Mouse (Mus musculus) forebrain, embryonic 15.5 days (tissue): Measurements from ENCODE around the gene Pi4k2a. TPM values are rescaled to one million over a fixed set of nuclear protein-coding genes. Genes with fewer than 3 reads are reported as not detected.

Experiments
- ATAC-seq: fragments of 200-750 bp; cut with Nextera tagmentation; replicated peaks from 2 replicates; pipeline ENCODE4 v1.8.0; 2017; ENCODE audit warnings: mild to moderate bottlenecking, moderate TSS enrichment, moderate library complexity
- H3K27ac ChIP-seq: fragments of 300-500 bp; sonication (generic); replicated peaks from 2 replicates; pipeline ENCODE4 v1.5.1; 2015; ENCODE audit warnings: mild to moderate bottlenecking, inconsistent platforms
- H3K27me3 ChIP-seq: fragments of 300-500 bp; sonication (generic); 2 replicates; pipeline ENCODE4 v1.6.1; 2015; ENCODE audit warnings: inconsistent platforms
- H3K36me3 ChIP-seq: fragments of 300-500 bp; sonication (generic); 2 replicates; pipeline ENCODE4 v1.6.1; 2015; ENCODE audit warnings: mild to moderate bottlenecking, inconsistent platforms
- H3K4me1 ChIP-seq: fragments of 300-500 bp; sonication (generic); 2 replicates; pipeline ENCODE4 v1.6.1; 2015; ENCODE audit warnings: inconsistent platforms
- H3K4me2 ChIP-seq: fragments of 300-500 bp; sonication (generic); replicated peaks from 2 replicates; pipeline ENCODE4 v1.6.1; 2015; ENCODE audit warnings: mild to moderate bottlenecking, inconsistent platforms
- H3K4me3 ChIP-seq: fragments of 300-500 bp; sonication (generic); 2 replicates; pipeline ENCODE4 v1.5.1; 2015; ENCODE audit warnings: mild to moderate bottlenecking, inconsistent platforms
- H3K9ac ChIP-seq: fragments of 300-500 bp; sonication (generic); replicated peaks from 2 replicates; pipeline ENCODE4 v1.6.1; 2015; ENCODE audit warnings: mild to moderate bottlenecking, inconsistent platforms
- H3K9me3 ChIP-seq: fragments of 300-500 bp; sonication (generic); 2 replicates; pipeline ENCODE4 v1.6.1; 2016; ENCODE audit warnings: inconsistent platforms
- WGBS: fragments of 180-500 bp; shearing (Covaris S2); methylation state at CpG from one replicate; pipeline ENCODE4 v1.1.7; 2015; ENCODE audit warnings: mixed read lengths; 5-methylcytosine and 5-hydroxymethylcytosine counted together
- polyA plus RNA-seq: library from polyadenylated mRNA; unstranded; fragments of >200 nt; fragmentation: Nextera tagmentation; extraction: Ambion mirVana; gene quantifications from 2 replicates; pipeline ENCODE4 v1.2.1, GENCODE M21; 2015

Gene Pi4k2a
- 29.4 and 33.6 TPM in 2 replicates for polyA plus RNA-seq

DNA sequence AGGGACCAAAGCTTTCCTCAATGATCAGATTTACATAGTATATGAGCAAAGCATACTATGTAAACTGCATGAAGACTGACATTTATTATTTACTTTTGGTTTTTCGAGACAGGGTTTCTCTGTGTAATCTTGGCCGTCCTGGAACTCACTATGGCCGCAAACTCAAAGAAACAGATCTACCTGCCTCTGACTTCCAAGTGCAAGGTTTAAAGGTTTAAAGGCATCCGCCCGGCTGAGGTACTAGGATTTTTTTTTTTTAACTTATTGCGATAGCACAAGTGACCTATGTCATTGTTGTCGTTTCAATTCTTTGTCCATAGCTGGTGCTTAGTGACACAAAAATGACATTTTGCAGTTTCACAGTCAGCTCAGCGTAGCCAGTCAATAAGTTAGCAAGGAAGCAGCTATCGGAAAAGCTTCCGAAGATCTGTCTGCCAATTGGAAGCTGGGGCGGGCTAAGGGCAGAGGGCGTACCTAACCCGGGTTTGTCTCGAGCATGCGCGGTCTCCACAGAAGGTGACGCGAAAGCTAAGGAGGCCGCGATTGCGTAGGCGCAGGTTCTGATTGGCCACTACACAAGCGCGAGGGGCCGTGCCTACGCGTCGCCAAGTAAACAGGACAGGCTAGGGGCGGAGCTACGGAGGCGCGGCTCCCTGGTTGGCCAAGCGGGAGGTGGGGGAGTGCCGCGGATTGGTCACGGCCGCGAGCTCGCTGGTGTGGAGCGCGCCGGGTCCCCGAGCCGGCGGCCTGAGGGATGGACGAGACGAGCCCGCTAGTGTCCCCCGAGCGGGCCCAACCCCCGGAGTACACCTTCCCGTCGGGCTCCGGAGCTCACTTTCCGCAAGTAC, at the start of gene Pi4k2a:
Gene Pi4k2a (plus strand): TSS at position 723 of the 848 bp plus-strand sequence.
- H3K4me2 ChIP-seq = peak within 1 kb of the TSS; percentile 64
- H3K27ac ChIP-seq = peak within 1 kb of the TSS; percentile 87
- ATAC-seq = peak; percentile 98
- WGBS = 1% methylated on average over 53 of the region's 55 CpGs
- H3K4me3 ChIP-seq = peak within 1 kb of the TSS; percentile 83
- H3K27me3 ChIP-seq = no peaks in the 10 kb centered on the region
- H3K4me1 ChIP-seq = peaks cover 44% of the 10 kb centered on the region
- peak within 1 kb of the TSS; percentile 81 for H3K9ac ChIP-seq
- no peaks in the 10 kb centered on the region for H3K9me3 ChIP-seq
- 0 out of 2 replicates have a peak, but pooled peaks cover 6% of the 10 kb centered on the region for H3K36me3 ChIP-seq

DNA sequence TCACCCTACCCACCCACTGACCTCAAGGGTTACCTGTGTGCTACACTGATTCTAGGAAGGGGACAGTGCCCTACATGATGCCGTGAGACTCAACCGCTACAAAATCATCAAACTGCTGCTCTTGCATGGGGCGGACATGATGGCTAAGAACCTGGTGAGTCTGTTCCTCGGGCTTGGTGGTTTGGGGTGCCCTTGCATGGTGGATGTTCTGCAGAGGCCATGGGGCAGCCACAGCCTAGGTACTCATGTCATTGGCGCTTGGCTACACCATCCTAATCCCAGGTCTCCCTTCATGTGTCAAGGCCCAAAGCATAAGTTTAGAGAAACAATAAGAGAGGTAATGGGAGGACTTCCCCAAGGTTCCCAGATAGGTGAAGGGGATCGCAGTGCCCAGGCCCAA, 46.3 kb upstream of the Pi4k2a start:
- Histone ChIP-seq H3K4me1 (peaks cover 6% of the 10 kb centered on the region; the same call in 1 of the 2 replicates), H3K9me3 (no peaks in the 10 kb centered on the region), H3K9ac (no peak overlapping the region), H3K4me2 (no peak overlapping the region), H3K4me3 (no peak overlapping the region), H3K27me3 (no peaks in the 10 kb centered on the region), H3K27ac (no peak overlapping the region), H3K36me3 (no peaks in the 10 kb centered on the region)
- WGBS = 93% methylated on average over 6 of the region's 6 CpGs
- no peak for ATAC-seq

DNA sequence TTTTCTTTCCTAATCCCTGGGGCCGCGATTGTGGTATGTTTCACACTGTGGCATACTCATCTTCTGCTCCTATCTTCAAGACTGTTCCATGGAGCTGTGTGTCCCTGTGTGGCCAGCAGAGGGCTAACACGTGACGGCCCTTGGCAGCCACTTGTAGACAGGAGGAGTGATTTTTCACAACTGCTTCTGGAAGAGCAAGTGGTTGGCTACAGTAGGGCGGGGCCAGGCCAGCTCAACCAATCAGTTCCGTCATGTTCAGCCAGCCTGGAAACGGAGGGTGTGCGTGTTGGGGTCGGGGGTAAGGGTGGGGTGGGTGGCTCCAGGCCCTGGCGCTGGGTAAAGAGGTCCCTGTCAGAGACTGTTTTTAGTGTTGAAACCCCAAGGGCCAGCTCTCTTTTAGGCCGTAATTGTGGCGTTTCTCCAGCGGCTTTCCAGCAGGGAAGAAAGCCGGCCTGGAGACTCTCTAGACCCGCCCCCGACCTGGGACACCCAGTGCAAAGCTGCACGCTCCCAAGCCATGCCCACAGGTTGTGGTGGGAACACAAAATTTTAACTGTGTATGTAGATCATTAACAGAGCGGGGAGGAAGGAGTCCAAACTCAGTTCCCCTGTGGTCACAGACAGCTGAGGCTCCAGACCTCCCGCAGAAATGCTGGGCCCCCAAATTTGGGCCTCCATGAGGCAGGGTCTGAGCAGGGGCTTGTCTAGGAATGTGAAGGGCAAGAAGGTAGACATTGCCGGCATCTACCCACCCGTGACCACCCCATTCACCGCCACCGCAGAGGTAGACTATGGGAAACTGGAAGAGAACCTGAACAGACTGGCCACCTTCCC, 44.8 kb upstream of the Pi4k2a start, which contains the start of gene Hoga1:
Gene Hoga1 (plus strand): TSS at position 342 of the 834 bp plus-strand sequence.
- peak within 1 kb of the TSS; percentile 24 for H3K4me3 ChIP-seq
- H3K36me3 ChIP-seq = no peaks in the 10 kb centered on the region

DNA sequence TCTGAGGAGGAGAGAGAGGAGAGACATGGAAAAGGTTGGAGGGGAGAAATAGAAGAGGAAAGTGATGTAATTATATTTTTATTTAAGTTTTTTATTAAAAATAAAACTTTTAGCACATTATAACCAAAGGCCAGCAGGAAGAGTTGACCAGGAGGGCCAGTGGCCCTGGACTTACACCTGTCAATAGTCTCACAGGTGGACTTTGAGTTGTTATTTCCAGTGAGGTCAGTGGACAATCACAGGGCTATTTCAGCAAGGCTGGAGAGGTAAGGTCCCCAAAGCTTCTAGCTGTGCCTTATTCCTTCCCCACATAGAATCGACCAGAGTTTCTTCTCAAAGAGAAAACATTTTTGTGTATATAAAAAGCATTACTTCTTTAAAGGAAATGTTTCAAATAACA, 40.0 kb upstream of the Pi4k2a start:
- ATAC-seq = no peak
- H3K36me3 ChIP-seq = no peaks in the 10 kb centered on the region
- no peak overlapping the region for H3K9ac ChIP-seq
- no peak overlapping the region for H3K27ac ChIP-seq
- no peak overlapping the region for H3K4me3 ChIP-seq
- H3K27me3 ChIP-seq = no peaks in the 10 kb centered on the region
- H3K4me2 ChIP-seq = no peak overlapping the region
- no peaks in the 10 kb centered on the region for H3K9me3 ChIP-seq
- peaks cover 6% of the 10 kb centered on the region; the same call in 1 of the 2 replicates for H3K4me1 ChIP-seq
- WGBS = 78% methylated on average over 1 of the region's 1 CpGs

More for the DNA sequence above, 44.8 kb upstream of the Pi4k2a start, which contains the start of gene Hoga1:
- H3K27ac ChIP-seq = no peak within 1 kb of the TSS
- 27% methylated on average over 23 of the region's 23 CpGs for WGBS
- H3K4me1 ChIP-seq = peaks cover 6% of the 10 kb centered on the region; the same call in 1 of the 2 replicates
- peak; percentile 82 for ATAC-seq
- no peak within 1 kb of the TSS for H3K9ac ChIP-seq
- no peaks in the 10 kb centered on the region for H3K27me3 ChIP-seq
- no peaks in the 10 kb centered on the region for H3K9me3 ChIP-seq
- H3K4me2 ChIP-seq = peak within 1 kb of the TSS; percentile 40

DNA sequence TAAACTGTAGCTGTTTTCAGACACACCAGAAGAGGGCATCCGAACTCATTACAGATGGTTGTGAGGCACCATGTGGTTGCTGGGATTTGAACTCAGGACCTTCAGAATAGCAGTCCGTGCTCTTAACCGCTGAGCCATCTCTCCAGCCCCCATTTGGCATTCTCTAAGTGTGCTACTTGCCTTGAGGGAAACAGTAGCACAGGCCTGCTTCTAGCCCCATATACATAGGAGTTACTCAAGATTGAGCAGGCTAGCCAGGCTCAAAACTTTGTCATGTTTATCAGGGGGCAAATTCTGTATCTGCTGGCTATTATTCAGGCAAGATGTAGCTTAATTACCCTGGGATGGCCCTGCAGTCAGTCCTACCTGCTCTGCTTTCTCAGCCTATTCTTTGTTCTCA, 38.9 kb upstream of the Pi4k2a start:
- Histone ChIP-seq H3K4me2 (no peak overlapping the region), H3K27me3 (no peaks in the 10 kb centered on the region), H3K4me3 (no peak overlapping the region), H3K9ac (no peak overlapping the region), H3K9me3 (no peaks in the 10 kb centered on the region), H3K27ac (no peak overlapping the region), H3K36me3 (no peaks in the 10 kb centered on the region), H3K4me1 (no peaks in the 10 kb centered on the region)
- no peak for ATAC-seq
- WGBS = 86% methylated on average over 3 of the region's 3 CpGs

DNA sequence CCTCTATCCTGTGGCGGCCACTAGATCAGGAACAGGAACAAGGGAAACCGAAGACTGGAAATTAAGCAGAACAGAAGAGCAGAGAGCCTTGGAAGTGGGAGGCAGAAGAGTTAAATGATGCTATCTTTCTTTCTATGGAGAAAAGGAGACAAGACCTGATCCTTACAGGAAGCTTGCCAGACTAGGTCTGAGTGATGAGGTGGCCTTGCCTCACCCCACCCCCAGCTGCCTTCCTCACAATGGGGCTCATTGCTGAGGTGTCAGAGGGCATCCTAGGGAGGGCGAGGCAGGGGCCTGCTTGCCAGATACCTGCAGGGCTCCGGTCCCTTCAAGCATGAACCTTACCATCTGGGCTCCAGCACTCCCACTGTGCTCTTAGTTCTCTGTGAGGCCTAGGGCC, 38.3 kb upstream of the Pi4k2a start, which contains the start of gene 4933411K16Rik:
Gene 4933411K16Rik (plus strand): TSS at position 301 of the 400 bp plus-strand sequence.
- no peak for ATAC-seq
- Histone ChIP-seq H3K27me3 (no peaks in the 10 kb centered on the region), H3K27ac (no peak within 1 kb of the TSS), H3K4me2 (no peak within 1 kb of the TSS), H3K9ac (no peak within 1 kb of the TSS), H3K4me1 (no peaks in the 10 kb centered on the region), H3K4me3 (no peak within 1 kb of the TSS), H3K36me3 (no peaks in the 10 kb centered on the region), H3K9me3 (no peaks in the 10 kb centered on the region)
- 80% methylated on average over 4 of the region's 4 CpGs for WGBS

DNA sequence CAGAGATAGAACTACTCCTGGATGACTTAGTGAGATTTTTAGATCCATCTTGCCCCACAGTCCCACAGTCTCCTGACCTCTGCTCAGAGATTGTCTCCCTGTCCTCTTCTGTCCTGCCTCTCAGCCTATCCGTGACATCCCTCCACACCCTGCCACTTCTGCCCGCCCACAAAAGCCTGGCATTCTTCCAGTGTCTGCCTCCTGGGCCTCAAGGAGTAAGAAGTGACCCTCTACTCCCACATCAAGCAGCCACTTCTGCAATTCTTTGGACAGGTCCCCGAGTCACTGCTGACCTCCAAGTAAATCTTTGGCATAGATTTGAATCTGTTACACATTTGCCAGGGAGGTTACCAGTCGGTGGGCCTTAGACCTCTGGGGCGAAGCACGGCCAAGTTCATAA, 36.0 kb upstream of the Pi4k2a start:
- ATAC-seq = no peak
- no peak overlapping the region for H3K9ac ChIP-seq

DNA sequence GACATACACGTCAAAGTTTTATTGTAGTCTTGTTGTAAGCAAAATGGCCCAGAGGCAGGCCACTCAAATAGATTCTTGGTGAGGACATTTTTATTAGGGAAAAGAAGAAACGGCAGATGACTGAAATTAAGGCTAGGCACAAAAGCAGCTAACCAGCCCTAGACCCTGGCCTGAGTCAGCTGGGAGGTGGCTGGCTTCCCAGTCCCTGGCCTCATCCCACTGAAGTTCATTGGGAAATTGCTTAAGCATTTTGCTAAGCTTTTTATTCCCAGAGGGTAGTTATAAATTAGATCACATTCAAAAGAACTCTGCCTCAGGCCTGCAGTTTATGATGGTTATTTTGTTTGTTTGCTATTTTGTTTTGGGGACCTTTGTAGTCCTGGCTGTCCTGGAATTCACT, 34.4 kb upstream of the Pi4k2a start:
- H3K4me1 ChIP-seq = no peaks in the 10 kb centered on the region
- no peak overlapping the region for H3K4me3 ChIP-seq
- no peak overlapping the region for H3K27ac ChIP-seq
- no peak overlapping the region for H3K4me2 ChIP-seq
- ATAC-seq = no peak
- no peaks in the 10 kb centered on the region for H3K9me3 ChIP-seq
- no peaks in the 10 kb centered on the region for H3K27me3 ChIP-seq
- 78% methylated on average over 2 of the region's 2 CpGs for WGBS
- no peak overlapping the region for H3K9ac ChIP-seq
- no peaks in the 10 kb centered on the region for H3K36me3 ChIP-seq

More for the DNA sequence above, 36.0 kb upstream of the Pi4k2a start:
- Histone ChIP-seq H3K4me3 (no peak overlapping the region), H3K4me2 (no peak overlapping the region), H3K27ac (no peak overlapping the region), H3K9me3 (no peaks in the 10 kb centered on the region), H3K27me3 (no peaks in the 10 kb centered on the region), H3K36me3 (no peaks in the 10 kb centered on the region), H3K4me1 (no peaks in the 10 kb centered on the region)
- WGBS = 86% methylated on average over 6 of the region's 6 CpGs

DNA sequence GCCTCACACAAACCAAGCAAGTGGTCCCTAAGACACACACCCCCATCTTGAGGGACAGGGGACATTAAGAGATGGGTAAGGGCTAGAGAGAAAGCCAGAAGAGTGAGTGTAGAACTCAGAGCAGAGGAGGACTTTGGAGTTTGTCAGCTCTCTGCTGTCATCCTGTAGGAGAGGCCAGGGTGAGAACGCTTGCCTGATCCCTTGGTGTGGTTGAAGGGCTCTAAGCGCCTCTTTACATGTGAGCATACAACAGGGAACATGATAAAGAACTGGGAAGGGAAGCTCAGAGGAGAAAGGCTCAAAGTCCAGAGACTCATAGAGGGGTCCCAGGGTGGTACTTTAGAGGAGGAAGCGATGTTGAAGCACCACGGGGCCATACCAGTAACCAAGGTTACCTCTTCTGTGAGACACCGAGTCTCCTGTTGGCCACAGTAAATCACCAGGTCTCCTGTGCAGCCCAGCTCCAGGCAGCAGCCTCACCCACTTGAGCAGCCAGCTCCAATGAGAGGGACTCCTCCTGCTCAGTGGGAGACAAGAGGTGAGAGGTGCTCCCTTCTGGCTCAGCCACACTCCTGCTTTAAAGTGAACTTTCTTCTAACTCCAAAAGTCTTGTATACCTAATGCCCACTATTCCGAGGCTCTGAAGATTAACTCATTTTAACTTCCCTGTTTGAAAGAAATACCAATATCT, 33.4 kb upstream of the Pi4k2a start:
- H3K4me2 ChIP-seq = no peak overlapping the region
- no peaks in the 10 kb centered on the region for H3K36me3 ChIP-seq
- H3K4me1 ChIP-seq = no peaks in the 10 kb centered on the region
- no peak for ATAC-seq
- H3K9ac ChIP-seq = no peak overlapping the region
- WGBS = 86% methylated on average over 6 of the region's 6 CpGs
- H3K27ac ChIP-seq = no peak overlapping the region
- no peaks in the 10 kb centered on the region for H3K27me3 ChIP-seq
- no peaks in the 10 kb centered on the region for H3K9me3 ChIP-seq
- H3K4me3 ChIP-seq = no peak overlapping the region

DNA sequence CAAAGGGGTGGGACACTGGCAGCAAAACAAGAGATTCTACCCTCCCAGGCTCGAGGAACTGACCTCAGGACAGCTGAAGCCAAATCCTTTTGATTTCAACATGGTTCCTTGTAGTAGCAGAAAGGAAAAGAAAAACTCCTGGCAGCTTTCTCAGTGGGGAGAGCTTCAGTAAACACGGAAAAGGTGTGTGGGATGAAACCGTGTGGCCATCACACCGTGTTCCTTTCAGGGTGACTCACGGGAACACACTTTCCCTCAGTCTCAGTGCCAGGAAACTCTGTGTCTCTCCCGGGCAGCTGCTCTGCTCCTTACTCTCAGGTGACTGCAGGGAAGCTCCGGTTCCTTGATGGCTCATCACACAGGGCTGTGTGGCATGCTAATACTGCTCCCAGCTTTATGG, 31.8 kb upstream of the Pi4k2a start:
- 74% methylated on average over 7 of the region's 7 CpGs for WGBS
- H3K4me3 ChIP-seq = no peak overlapping the region
- no peaks in the 10 kb centered on the region for H3K27me3 ChIP-seq
- no peak overlapping the region for H3K4me2 ChIP-seq
- no peak overlapping the region for H3K9ac ChIP-seq
- no peak for ATAC-seq
- H3K27ac ChIP-seq = no peak overlapping the region
- no peaks in the 10 kb centered on the region for H3K36me3 ChIP-seq
- no peaks in the 10 kb centered on the region for H3K9me3 ChIP-seq
- no peaks in the 10 kb centered on the region for H3K4me1 ChIP-seq

DNA sequence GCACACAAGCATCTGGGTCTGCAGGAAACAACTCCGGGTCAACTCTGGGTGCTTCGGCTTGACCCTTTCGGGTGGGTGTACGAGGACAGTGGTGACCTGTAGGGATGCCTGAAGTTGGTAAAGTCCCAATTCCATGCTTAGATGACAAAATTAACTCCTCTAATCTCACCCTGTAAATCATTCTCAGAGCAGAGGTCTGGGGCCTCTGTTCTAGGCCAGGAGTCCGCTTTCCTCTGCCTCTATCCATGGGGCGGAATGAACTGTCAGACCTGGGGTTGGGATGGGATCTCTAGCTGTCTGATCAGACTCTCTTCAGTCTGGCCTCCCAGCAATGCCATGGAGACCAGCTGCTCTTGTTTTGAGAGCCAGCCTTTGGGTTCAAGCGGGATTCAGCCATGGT, 28.8 kb upstream of the Pi4k2a start:
- no peak for ATAC-seq
- no peaks in the 10 kb centered on the region for H3K27me3 ChIP-seq
- WGBS = 91% methylated on average over 7 of the region's 7 CpGs
- no peak overlapping the region for H3K4me3 ChIP-seq
- H3K4me2 ChIP-seq = no peak overlapping the region
- no peak overlapping the region for H3K9ac ChIP-seq
- no peaks in the 10 kb centered on the region for H3K36me3 ChIP-seq
- no peaks in the 10 kb centered on the region for H3K4me1 ChIP-seq
- no peaks in the 10 kb centered on the region for H3K9me3 ChIP-seq
- no peak overlapping the region for H3K27ac ChIP-seq
